Mouse (Mus musculus): ENCODE results near the gene Tex38.

DNA sequence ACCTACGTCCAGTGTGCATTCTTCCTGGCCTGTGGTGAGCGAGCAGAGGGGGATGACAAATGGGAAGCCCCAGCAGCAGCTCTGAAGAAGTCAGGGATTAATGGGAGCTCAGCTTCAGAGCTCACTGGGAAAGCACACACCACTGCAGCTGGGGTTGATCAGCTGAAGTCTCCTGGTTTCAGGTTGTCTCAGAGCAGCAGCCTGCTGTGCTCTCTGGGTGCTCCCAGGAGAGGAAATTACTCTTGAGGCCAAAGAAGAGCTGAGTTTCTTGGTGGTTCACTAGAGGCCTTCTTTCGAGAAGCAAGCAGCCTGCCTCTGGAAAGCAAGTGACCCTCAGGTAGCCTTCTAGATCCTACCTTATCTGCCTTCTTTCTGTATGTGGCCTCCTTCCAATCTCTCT is 40.1 kb upstream of the Tex38 start:
- TF ChIP-seq CTCF (IDR thresholded peaks at IDR 0.05; ENCODE audit: extremely low read depth, insufficient read length, insufficient replicate concordance, low read depth, low read length), result no peak
- no peak for TF ChIP-seq POLR2A (IDR thresholded peaks at IDR 0.05; ENCODE audit: low read depth, low read length)
